Mouse (Mus musculus): ENCODE measurements around the gene Dgat2.

DNA sequence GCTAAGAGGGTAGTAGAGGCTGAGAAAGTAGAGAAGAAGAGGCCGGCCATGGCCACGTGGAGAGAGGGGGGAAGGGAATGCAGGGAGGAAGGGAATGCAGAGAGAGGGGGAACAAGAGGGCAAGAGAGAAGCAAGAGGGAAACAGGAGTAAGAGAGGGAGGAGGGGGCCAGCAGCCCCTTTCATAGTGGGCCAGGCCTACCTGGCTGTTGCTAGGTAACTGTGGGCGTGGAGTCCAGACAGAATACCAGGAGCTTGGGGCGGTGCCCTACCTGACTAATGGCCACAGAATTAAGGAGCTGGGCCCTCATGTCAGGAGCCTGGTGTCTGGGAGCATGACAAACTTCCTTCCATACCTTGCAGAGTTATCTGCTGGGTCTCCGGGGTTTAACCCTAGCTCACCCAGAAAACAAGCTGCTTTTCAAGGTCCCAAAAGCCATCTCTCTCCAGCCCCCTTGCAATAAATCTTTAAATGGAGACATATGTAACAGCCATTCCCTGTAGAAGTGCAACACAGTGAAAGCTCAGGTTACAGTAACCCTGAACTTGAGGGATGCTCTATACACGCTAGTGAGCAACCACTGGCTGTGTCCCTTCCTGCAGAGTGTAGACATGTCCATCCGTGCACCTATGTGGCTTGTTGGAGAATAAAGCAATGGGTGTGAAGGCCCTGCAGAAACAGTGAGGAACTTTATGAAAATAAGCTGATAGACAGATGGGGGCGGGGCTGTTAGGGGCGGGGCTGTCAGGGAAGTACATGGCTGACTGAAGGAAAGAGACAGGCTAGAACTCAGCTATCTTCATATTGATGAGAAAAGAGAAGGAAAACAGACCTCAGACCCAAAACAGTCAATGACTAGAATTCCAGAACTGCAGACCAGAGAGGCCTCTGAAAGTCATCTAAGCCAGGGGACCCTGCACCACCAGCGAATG, 54.2 kb downstream of the Dgat2 start:
- TF ChIP-seq CTCF (IDR thresholded peaks at IDR 0.05; ENCODE audit: extremely low read depth, insufficient read length, insufficient replicate concordance, low read depth, low read length) (no peak), POLR2A (IDR thresholded peaks at IDR 0.05; ENCODE audit: low read depth, low read length) (no peak)

All from small intestine, adult 2 months (tissue).